Mouse (Mus musculus) intestine, postnatal 0 days (tissue): ENCODE measurements around the gene Atg7. TPM values are rescaled to one million over a fixed set of nuclear protein-coding genes. Genes with fewer than 3 reads are reported as not detected.
A peak's percentile ranks its signal among the peaks of the same experiment; 100 is the strongest.

Source experiments
- ATAC-seq: fragments of 200-750 bp; cut with Nextera tagmentation; 2 replicates; pipeline ENCODE4 v1.8.0; 2017; ENCODE audit warnings: mild to moderate bottlenecking, moderate TSS enrichment, moderate library complexity
- H3K27ac ChIP-seq: fragments of 300-500 bp; sonication (generic); 2 replicates; pipeline ENCODE4 v1.5.1; 2014; ENCODE audit warnings: mild to moderate bottlenecking, low read depth, low read length, moderate library complexity
- H3K27me3 ChIP-seq: fragments of 300-500 bp; sonication (generic); replicated peaks from 2 replicates; pipeline ENCODE4 v1.6.1; 2014; ENCODE audit warnings: low read length, mixed read lengths; ENCODE audit not compliant: control insufficient read depth, insufficient read depth
- H3K36me3 ChIP-seq: fragments of 300-500 bp; sonication (generic); 2 replicates; pipeline ENCODE4 v1.6.1; 2014; ENCODE audit warnings: mild to moderate bottlenecking, moderate library complexity; ENCODE audit not compliant: control insufficient read depth, insufficient read depth
- H3K4me1 ChIP-seq: fragments of 300-500 bp; sonication (generic); replicated peaks from 2 replicates; pipeline ENCODE4 v1.6.1; 2014; ENCODE audit warnings: antibody characterized with exemption, low read length, mixed read lengths; ENCODE audit not compliant: control insufficient read depth, insufficient read depth
- H3K4me2 ChIP-seq: fragments of 300-500 bp; sonication (generic); replicated peaks from 2 replicates; pipeline ENCODE4 v1.6.1; 2014; ENCODE audit warnings: low read depth, mild to moderate bottlenecking, moderate library complexity
- H3K4me3 ChIP-seq: fragments of 300-500 bp; sonication (generic); 2 replicates; pipeline ENCODE4 v1.5.1; 2014; ENCODE audit warnings: low read depth, low read length
- H3K9ac ChIP-seq: fragments of 300-500 bp; sonication (generic); 2 replicates; pipeline ENCODE4 v1.6.1; 2014; ENCODE audit warnings: mild to moderate bottlenecking, low read depth, low read length
- H3K9me3 ChIP-seq: fragments of 300-500 bp; sonication (generic); 2 replicates; pipeline ENCODE4 v1.6.1; 2016; ENCODE audit warnings: mixed run types; ENCODE audit not compliant: control insufficient read depth
- CTCF ChIP-seq: sonication (generic); IDR thresholded peaks from 2 replicates; pipeline ENCODE4 v1.5.1; 2016; ENCODE audit warnings: low read depth, mild to moderate bottlenecking, control low read depth, antibody characterized with exemption, moderate library complexity
- WGBS: fragments of 180-500 bp; shearing (Covaris S2); extraction: QIAGEN DNeasy Blood & Tissue Kit; methylation state at CpG from one replicate; pipeline ENCODE4 v1.1.7; 2014; 5-methylcytosine and 5-hydroxymethylcytosine counted together
- polyA plus RNA-seq: library from polyadenylated mRNA; unstranded; fragments of >200 nt; fragmentation: Nextera tagmentation; extraction: Ambion mirVana; gene quantifications from 2 replicates; pipeline ENCODE4 v1.2.1, GENCODE M21; 2015

Atg7 gene
- polyA plus RNA-seq, 1 experiment from 2014 or later: 12.4 TPM

DNA sequence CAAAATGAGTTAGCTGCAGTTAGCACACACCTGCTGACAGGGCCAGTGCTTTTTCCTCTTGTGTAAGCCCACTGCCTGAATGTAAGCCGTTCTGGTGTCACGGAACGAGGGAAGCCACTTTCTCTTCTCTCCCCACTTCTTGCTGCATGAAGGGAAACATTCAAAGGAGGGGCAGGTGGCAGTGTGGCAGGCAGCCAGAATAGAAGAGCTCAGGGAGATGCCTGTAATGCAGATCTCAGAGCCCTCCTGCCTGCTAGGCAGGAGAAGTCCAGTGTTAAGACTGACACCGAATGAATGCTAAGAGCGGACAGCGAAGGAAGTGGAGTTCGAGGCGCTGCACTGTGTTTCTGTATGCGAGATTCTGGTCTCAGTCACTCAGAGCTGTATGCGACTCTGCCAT lies 49.8 kb downstream of the Atg7 start:
- ATAC-seq: no peak
- Histone ChIP-seq H3K9me3 (no peaks in the 10 kb centered on the region), H3K36me3 (peaks cover 23% of the 10 kb centered on the region), H3K9ac (no peak overlapping the region), H3K27me3 (no peaks in the 10 kb centered on the region), H3K4me2 (no peak overlapping the region), H3K4me1 (no peaks in the 10 kb centered on the region), H3K4me3 (no peak overlapping the region), H3K27ac (no peak overlapping the region)
- no peak for TF ChIP-seq CTCF
- WGBS: 90% methylated on average over 10 of the region's 10 CpGs

DNA sequence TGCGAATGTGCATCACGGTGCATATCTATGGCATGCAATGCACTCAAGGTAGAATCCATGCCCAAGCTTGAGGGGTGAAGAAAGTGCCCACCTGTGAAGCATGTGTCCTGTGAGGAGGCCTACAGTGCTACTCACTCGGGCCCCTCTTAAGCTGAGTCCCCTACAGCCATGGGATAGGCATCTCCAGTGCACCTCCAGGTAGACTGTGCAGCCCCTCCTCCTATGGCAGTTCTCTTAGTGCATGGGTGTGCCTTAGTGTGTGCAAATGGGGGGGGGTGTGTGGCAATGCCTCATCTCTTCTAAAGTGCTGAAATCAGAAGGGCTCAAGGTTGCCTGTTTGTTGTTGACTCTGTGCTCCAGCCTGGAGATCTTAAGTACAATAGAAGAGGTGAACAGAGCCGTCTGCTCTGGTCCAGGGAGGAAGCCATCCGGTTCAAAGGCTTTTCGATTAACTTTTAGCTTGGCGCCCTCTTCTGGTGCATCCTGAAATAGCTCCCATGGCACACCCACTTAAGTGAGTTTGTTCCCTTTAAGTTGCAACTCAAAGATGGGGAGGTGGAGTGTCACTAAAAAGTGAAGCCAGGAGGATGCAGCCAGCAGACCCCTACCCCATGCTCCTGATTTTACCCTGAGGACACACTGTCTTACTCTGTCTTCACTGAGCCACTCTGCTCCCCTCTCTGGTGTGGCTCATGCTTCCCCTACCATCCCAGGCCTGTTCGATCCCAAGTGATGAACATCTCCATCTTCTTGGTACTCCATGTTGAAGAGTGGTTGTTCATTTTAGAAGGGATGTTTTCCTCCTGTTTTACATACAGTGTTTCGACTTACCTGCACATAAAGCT lies 55.0 kb downstream of the Atg7 start:
- Histone ChIP-seq H3K9me3 (no peaks in the 10 kb centered on the region), H3K27me3 (no peaks in the 10 kb centered on the region), H3K4me1 (no peaks in the 10 kb centered on the region), H3K36me3 (peaks cover 14% of the 10 kb centered on the region; the same call in 1 of the 2 replicates), H3K4me2 (no peak overlapping the region), H3K4me3 (no peak overlapping the region), H3K9ac (no peak overlapping the region), H3K27ac (no peak overlapping the region)
- ATAC-seq: no peak
- WGBS: 46% methylated on average over 9 of the region's 9 CpGs
- TF ChIP-seq CTCF: peak; percentile 83

DNA sequence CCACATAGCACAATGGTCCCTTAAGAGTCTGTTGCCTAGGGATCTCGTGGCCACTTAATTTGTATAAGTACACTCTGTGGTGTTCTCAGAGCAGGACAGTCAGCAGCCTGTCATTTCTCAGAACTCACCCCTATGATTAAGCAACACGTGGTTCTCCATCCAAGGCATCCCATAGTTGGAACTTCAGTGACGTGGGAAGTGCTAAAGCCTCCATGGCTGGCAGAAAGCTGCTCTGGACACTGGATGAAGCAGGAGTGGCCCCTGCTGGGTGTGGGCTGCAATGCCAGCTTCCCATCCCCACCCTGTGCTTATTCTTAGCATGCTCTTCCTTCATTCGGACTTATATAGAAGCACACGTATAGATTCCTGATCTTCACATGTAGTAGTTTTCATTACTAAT lies 55.7 kb downstream of the Atg7 start:
- WGBS: 54% methylated on average over 5 of the region's 5 CpGs
- Histone ChIP-seq H3K4me3 (no peak overlapping the region), H3K4me1 (no peaks in the 10 kb centered on the region), H3K27ac (no peak overlapping the region), H3K36me3 (peaks cover 10% of the 10 kb centered on the region; the same call in 1 of the 2 replicates), H3K4me2 (no peak overlapping the region), H3K27me3 (no peaks in the 10 kb centered on the region), H3K9me3 (no peaks in the 10 kb centered on the region), H3K9ac (no peak overlapping the region)
- peak; percentile 44 for TF ChIP-seq CTCF
- ATAC-seq: no peak

DNA sequence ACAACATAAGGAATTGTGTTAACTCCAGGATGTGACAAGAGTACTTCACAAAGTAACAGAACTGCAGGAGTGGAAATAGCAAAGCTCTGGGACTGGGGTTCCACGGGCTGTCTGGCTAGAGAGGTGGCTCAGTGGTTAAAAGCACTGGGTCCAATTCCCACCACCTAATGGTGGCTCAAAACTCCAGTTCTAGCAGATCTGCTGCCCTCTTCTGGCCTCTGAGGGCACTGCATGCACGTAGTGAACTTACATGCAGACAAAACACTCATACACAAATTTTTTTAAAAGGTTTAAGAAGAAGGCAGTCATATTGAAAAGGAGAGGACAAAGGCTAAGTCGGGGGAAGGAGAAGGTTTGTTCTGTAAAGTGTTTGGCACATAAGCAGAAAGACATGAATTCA lies 57.8 kb downstream of the Atg7 start:
- TF ChIP-seq CTCF: peak; percentile 61
- Histone ChIP-seq H3K27ac (no peak overlapping the region), H3K27me3 (no peaks in the 10 kb centered on the region), H3K9me3 (no peaks in the 10 kb centered on the region), H3K36me3 (peaks cover 16% of the 10 kb centered on the region), H3K9ac (no peak overlapping the region), H3K4me2 (no peak overlapping the region), H3K4me3 (no peak overlapping the region), H3K4me1 (no peaks in the 10 kb centered on the region)
- 86% methylated on average over 3 of the region's 3 CpGs for WGBS
- no peak for ATAC-seq

DNA sequence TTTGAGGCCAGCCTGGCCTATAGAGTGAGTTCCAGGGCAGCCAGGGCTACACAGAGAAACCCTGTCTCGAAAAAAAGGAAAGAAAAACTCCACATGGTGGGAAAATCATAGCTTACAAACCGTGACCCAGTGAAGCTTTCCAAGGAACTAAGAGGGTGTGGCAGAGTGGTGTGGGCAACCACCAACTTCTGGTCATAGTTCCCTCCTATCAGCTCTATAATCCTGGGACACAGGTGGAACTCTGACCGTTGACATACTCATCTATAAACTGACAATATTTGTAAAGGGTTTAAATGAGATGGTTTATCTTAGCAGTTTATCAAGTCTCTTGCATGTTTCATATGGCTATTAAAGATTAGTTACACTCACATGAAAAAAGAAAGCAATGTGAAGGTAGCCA lies 64.1 kb downstream of the Atg7 start:
- H3K4me2 ChIP-seq: no peak overlapping the region
- H3K4me1 ChIP-seq: no peaks in the 10 kb centered on the region
- 42% methylated on average over 3 of the region's 3 CpGs for WGBS
- H3K36me3 ChIP-seq: peaks cover 15% of the 10 kb centered on the region
- no peak for ATAC-seq
- no peak overlapping the region for H3K9ac ChIP-seq
- no peak for TF ChIP-seq CTCF
- no peaks in the 10 kb centered on the region for H3K9me3 ChIP-seq
- no peak overlapping the region for H3K27ac ChIP-seq
- no peak overlapping the region for H3K4me3 ChIP-seq
- H3K27me3 ChIP-seq: no peaks in the 10 kb centered on the region

DNA sequence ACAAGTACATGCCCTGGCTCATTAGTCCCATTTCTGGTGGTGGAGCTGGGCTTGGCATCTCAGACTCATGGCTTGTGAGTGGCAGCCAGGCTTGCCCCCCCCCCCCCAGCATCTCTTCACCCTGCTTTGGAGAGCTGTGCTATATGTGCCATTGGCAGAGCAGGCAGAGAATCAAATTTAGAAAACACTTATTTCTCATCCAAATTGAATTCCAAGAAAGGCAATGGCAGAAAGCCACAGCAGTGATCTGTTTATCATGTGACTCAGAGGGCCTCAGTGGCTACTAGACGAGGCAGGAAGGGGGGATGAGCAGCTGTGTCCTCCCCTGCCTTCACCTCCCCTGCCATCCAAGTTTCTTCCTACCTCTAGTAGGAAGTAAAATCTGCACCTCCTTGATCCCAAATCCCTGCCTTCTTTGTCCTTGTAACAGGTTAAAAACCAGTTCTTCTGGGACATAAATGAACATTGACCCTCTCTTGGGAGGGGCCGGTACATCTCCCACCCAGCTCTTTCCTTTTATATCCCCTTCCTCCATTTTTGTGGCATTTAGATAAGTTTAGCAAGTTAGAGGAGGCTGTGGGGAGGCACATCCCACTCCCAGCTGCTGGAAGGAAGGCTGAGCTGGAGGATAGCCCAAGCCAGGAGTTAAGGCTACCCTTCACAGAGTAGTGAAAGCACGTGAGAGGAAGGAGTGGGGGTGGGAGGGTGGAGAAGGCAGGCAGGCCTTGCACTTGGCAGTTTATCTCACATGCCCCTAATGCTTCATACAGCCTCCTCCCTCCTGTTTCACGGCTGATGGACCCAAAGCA lies 69.5 kb downstream of the Atg7 start:
- Histone ChIP-seq H3K4me3 (no peak overlapping the region), H3K36me3 (no peaks in the 10 kb centered on the region; the same call in 1 of the 2 replicates), H3K27me3 (no peaks in the 10 kb centered on the region), H3K9me3 (no peaks in the 10 kb centered on the region), H3K9ac (no peak overlapping the region), H3K27ac (no peak overlapping the region), H3K4me1 (no peaks in the 10 kb centered on the region), H3K4me2 (no peak overlapping the region)
- no peak for ATAC-seq
- WGBS: 35% methylated on average over 4 of the region's 4 CpGs
- no peak for TF ChIP-seq CTCF
